Mouse (Mus musculus): ENCODE results near the gene Tubb4b.

Tubb4b gene

GRCm38 (mm10) chr2:25246183-25247072, 21.9 kb upstream of the Tubb4b start, which contains the start of gene AL732309.1:
TSS of gene AL732309.1 (minus strand) at chr2:25246863.
- DNase-seq (ENCODE audit: extremely low spot score, low spot score) = no peak

DNA sequence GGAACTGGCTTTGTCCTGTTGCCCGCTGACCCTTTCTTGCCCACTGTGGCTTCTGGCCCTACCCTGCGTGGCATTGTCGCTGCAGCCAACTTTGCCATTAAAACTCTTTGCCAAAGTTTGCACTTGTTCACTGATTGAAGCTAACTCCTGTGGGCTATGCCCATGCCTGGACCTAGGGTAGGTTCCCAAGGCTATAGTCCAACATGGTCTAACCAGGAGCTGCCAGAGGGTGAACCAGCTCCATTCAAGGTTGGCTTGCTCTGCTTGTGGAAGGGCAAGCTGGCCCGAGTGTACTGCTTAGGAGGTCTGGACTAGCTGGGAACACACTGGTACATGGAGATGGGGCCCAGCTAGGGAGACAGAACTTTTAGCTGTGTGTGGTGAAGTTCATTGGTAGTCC, 19.6 kb upstream of the Tubb4b start:
- DNase-seq (ENCODE audit: extremely low spot score, low spot score) = no peak

GRCm38 (mm10) chr2:25243342-25243741, 18.8 kb upstream of the Tubb4b start:
- DNase-seq (ENCODE audit: extremely low spot score, low spot score) = no peak

- peak; percentile 51 for DNase-seq (ENCODE audit: extremely low spot score, low spot score)
Measured at GRCm38 (mm10) chr2:25242101-25242506, 17.6 kb upstream of the Tubb4b start, which contains the start of the genes Rnf208 and Cysrt1. TSS of gene Rnf208 (plus strand) at chr2:25242255. TSS of gene Cysrt1 (minus strand) at chr2:25242452.

GRCm38 (mm10) chr2:25241438-25241775, 16.9 kb upstream of the Tubb4b start:
- no peak for DNase-seq (ENCODE audit: extremely low spot score, low spot score)

GRCm38 (mm10) chr2:25240723-25241437, 16.4 kb upstream of the Tubb4b start:
- peak; percentile 64 for DNase-seq (ENCODE audit: extremely low spot score, low spot score)

DNA sequence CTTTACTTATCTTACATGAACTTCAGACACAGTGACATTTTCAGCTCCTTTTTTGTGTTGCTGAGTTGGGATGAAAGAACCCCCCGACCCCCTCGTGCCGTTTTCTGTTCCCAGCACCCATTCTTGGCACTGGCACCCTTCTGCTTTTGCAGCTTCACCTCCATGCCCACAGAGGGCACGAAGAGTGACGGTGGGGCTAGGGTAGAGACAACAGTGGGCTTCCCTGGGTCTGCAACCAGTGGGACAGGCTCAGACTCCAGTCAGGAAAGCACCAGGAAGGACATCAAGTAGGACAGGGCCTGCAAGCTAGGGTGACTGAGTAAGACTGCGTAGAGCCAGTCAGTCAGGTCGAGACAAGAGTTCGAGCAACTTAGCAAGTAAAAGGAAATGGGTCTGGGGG, 15.8 kb upstream of the Tubb4b start:
- no peak for DNase-seq (ENCODE audit: extremely low spot score, low spot score)

DNA sequence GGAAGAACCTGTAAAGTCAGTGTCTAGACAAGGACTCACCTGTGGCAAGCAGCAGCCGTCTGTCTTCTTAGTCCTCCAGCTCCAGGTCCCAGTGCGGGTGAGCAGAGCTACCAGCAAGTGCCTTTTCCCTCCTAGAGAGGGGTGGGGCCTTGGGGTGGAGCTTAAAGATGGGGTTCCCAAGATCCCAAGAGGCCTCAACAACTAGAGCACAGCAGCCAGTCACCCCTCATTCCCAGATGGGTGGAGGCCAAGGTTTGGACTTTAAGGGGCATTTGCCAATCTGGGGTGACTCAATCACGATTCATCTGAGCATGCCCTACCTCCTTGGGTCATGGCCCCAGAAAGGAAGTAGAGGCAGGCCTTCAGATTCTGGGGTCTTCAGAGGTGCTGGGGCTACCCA, 15.3 kb upstream of the Tubb4b start:
- no peak for DNase-seq (ENCODE audit: extremely low spot score, low spot score)

- DNase-seq (ENCODE audit: extremely low spot score, low spot score) = no peak
Measured at GRCm38 (mm10) chr2:25238106-25238505, 13.6 kb upstream of the Tubb4b start.

GRCm38 (mm10) chr2:25237522-25237921, 13.0 kb upstream of the Tubb4b start:
- no peak for DNase-seq (ENCODE audit: extremely low spot score, low spot score)

DNA sequence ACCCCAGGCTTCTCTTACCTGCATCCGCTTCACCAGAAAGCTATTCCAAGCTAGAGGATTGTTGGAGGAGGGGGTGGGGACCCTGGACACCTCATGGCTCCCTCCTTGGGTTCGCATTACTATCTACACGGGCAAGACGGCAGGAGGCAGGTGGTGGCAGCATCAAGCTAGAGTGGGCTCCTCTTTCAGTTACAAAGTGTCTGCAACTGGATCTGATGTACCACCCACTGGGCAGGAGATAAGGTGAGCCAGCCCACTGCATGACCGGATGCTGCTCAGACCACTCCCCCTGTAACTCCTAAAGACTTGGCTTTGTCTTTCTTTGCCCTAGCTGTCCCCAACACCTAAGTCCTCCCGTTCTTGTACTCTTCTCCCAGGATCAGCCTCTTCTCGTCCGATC, 12.1 kb upstream of the Tubb4b start, which contains the start of gene Rnf224:
Gene Rnf224, minus strand, starts transcription at position 174 of the 400 bp plus-strand sequence.
- no peak for DNase-seq (ENCODE audit: extremely low spot score, low spot score)

DNA sequence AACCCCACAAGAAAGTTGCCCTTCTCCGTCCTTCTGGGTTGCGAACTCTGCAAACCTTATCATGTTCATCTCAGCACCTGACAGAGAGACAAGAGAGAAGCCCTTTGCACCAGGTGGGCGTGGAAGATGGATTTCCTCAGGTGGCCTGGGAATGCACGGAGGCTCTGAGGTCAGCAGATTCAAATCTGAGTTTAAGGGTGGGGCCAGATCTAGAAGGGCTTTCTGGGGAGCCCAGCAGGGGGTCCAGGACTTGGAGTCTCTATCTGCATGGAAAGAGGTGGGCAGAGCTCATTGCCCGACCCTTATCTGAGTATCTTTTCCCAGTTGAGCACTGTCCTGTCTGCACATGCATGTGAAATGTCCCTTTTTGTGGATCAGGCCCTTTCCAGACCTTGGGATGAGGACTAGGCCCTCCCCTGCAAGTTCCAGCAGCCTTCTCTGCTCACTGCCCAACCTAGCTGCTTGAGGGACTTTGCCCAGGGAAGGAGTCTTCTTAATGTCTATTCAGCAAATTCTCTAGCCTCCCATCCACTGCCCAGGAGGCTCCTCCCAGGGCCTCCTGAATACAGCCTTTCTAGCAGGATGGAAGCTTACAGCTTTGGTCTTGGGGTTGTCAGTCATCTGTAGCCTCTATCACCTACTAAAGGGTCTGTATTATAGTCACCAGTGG, 10.2 kb upstream of the Tubb4b start:
- DNase-seq (ENCODE audit: extremely low spot score, low spot score) = no peak

DNA sequence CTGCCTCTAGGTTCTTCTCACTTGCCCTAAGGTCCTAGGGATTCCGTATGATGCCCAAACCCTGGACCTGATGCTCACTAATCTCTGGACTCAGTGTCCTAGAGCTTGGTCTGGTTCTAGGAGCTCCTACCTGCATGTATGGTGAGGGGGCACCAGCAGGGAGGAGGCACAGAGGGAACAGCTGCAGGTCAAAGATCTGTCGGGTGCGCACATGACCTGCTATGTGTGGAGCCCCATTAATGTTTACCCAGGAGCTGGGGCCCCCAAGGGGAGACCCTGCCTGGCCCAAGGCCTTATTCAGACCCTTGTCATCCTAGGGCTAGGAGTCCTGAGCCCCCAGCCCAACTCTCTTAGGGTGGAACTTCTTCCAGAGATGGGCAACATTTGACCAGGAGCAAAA, 9.5 kb upstream of the Tubb4b start, which contains the start of gene Slc34a3:
Gene Slc34a3, minus strand, starts transcription at position 315 of the 400 bp plus-strand sequence.
- no peak for DNase-seq (ENCODE audit: extremely low spot score, low spot score)

- DNase-seq (ENCODE audit: extremely low spot score, low spot score) = no peak
Measured at GRCm38 (mm10) chr2:25233421-25233820, 8.9 kb upstream of the Tubb4b start.

- DNase-seq (ENCODE audit: extremely low spot score, low spot score) = no peak
Measured at GRCm38 (mm10) chr2:25231038-25231437, 6.5 kb upstream of the Tubb4b start.

DNA sequence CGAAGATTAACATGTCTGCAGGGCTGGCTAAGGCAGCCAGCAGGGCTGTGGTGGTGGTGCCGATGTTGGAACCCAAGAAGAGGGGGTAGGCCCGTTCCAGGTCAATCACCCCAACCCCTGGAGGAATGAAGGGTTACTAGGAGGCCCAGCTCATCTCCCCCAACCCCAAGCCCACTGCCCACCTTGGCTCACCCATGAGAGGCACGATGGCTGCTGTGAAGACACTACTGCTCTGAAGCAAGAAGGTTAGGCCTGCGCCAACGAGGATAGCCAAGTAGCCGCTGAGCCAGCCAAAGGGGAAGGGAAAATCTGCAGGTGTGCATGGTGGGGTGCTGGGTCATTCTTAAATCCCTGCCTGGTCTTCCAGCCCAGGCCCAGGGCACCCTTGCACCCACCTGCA, 6.1 kb upstream of the Tubb4b start:
- DNase-seq (ENCODE audit: extremely low spot score, low spot score) = no peak

DNA sequence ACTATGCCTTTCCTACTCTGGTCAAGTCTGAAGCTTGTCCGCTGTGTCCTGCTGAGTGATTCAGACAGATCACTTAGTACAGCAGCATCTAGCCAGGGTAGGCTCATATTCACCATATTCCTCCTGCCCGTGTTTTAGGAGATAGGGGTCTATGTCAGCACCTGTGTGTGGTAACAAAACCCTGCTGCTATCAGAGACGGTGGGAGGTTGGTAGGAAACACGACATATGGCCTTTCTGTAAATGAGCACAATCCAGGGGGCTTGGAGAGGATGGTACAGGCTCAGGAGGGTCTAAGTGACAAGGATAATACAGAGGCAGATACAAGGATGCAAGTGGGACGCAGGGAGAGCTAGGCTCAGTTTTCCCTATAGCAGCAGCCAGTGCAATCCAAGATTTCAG, 5.1 kb upstream of the Tubb4b start:
- DNase-seq (ENCODE audit: extremely low spot score, low spot score) = no peak

DNA sequence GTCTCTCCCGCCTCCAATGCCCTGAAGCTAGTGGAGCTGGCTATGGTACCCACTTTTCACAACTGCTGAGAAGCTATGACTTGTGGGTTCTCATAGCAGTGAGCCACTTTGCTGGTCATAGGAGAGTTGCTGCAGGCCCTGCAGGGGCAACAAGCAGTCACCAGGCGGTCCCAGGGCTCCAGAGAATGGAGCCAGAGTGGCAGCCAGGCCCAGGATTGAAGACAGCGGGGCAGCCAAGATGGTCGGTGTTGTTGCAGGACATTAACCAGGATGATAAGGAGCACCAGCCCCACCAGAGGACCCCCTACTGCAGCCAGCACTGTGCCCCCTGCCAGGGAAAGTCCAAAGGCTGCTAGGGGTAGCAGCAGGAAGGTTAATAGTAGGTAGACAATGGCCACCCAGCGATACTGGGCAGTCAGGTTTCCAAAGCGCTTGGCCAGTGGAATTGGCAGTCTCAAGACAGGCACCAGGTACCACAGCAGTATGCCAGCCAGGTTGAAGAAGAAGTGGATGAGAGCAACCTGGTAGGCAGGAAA, 4.6 kb upstream of the Tubb4b start:
- DNase-seq (ENCODE audit: extremely low spot score, low spot score) = no peak

- DNase-seq (ENCODE audit: extremely low spot score, low spot score) = peak; percentile 81
Measured at GRCm38 (mm10) chr2:25228431-25228889, 4.0 kb upstream of the Tubb4b start.

GRCm38 (mm10) chr2:25227406-25227805, 2.9 kb upstream of the Tubb4b start:
- no peak for DNase-seq (ENCODE audit: extremely low spot score, low spot score)

DNA sequence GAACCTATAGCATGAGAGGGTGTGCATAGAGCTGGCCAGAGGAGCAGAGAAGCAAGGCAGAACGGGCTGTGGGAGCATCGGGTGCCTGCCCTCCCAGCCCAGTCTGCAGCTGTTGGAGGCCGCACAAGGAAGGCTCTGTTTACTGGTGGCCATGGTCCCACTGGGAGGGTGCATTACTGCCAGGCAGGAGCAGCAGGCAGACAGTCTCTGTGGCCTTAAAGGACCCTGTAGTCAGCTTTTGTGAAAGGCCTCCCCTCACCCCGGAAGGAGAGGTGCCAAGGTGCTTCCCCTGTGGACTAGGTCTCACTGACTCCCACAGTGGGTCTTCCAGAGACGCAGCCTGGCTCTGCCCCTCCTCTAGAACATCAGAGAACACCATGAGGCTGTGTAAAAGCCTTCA, 2.4 kb upstream of the Tubb4b start:
- no peak for DNase-seq (ENCODE audit: extremely low spot score, low spot score)

Data from neural tube, embryonic 10.5 days (tissue).